In the genomic region with DNA sequence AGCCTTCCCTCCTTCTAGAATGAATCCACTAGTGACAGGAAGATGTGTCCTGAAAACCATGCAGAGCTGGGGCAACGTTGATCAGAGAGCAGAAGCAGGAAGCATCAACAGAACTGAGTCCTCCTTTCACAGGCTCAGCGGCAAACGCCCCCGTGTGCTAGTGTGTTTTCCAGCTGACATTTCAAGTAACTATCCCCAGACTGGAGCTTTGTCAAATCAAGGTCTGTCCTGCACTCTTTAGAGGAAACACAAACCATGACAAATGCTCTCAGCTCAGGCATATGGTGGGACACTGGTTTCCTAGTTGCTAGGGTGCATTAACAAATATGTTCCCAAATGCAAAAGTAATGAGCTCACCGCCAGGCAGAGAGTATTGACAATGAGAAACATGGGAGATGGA, we compare ENCODE assay signal across 15 mouse cellular contexts. TPM values are rescaled to one million over a fixed set of nuclear protein-coding genes. Genes with fewer than 3 reads are reported as not detected.
DNase-seq lines count a peak whose midpoint lies in the region; ATAC-seq and TF ChIP-seq lines count a peak whose summit lies in the region.
"Had no signal": no experiment of that assay in that cellular context is flagged by ENCODE, and none has a peak within 500 bp of the region (broad histone marks: within the 10 kb centered on the region; RNA-seq: fewer than 3 reads in every experiment).

No protein-coding gene starts in this region.

- no peak overlapping the region for H3K4me3 ChIP-seq in hindbrain, postnatal 0 days (ENCODE audit: low read length)
- no peak overlapping the region for H3K4me3 ChIP-seq in hindbrain, embryonic 14.5 days (replicated peaks; ENCODE audit: low read length)
- no peak overlapping the region for H3K4me3 ChIP-seq in layer of hippocampus, adult 2 months
- H3K4me3 ChIP-seq in forebrain, embryonic 16.5 days (replicated peaks; ENCODE audit: low read length), result no peak overlapping the region
- H3K4me3 ChIP-seq: heart, embryonic 12.5 days; limb, embryonic 15.5 days; megakaryocyte, embryonic 14.5 days; stomach, embryonic 15.5 days had no signal

- H3K4me2 ChIP-seq in hindbrain, postnatal 0 days (ENCODE audit: low read depth, low read length), result no peak overlapping the region
- H3K4me2 ChIP-seq in hindbrain, embryonic 14.5 days (replicated peaks), result no peak overlapping the region
- H3K4me2 ChIP-seq in forebrain, embryonic 16.5 days (ENCODE audit: low read length), result no peak overlapping the region
- H3K4me2 ChIP-seq: heart, embryonic 12.5 days; limb, embryonic 15.5 days; stomach, embryonic 15.5 days had no signal

- DNase-seq in hindbrain, postnatal 0 days (ENCODE audit: low spot score), result peak; percentile 21
- DNase-seq in hindbrain, embryonic 14.5 days (ENCODE audit: low spot score), result no peak
- DNase-seq in right cerebral cortex, adult 2 months (ENCODE audit: low spot score in 2 of 2), result peak; percentile 10 to 21
- DNase-seq in right cerebral cortex, postnatal 4 days, result no peak
- DNase-seq in layer of hippocampus, adult 2 months (ENCODE audit: low spot score in 2 of 2), result peak; percentile 42 to 84
- no peak for DNase-seq in neural tube, embryonic 10.5 days (ENCODE audit: extremely low spot score, low spot score)
- DNase-seq: cerebellum, adult 18-20 months; kidney, adult 18-20 months; kidney, postnatal 36 days; lung, postnatal 14 days had no signal

- no peaks in the 10 kb centered on the region for H3K36me3 ChIP-seq in hindbrain, postnatal 0 days (ENCODE audit: insufficient read depth, low read length)
- H3K36me3 ChIP-seq in hindbrain, embryonic 14.5 days (replicated peaks; ENCODE audit: control insufficient read depth, insufficient read depth), result no peaks in the 10 kb centered on the region
- H3K36me3 ChIP-seq in forebrain, embryonic 16.5 days (ENCODE audit: control insufficient read depth, insufficient read depth), result no peaks in the 10 kb centered on the region
- H3K36me3 ChIP-seq: heart, embryonic 12.5 days; limb, embryonic 15.5 days; stomach, embryonic 15.5 days had no signal

- TF ChIP-seq CTCF in hindbrain, postnatal 0 days (IDR thresholded peaks at IDR 0.05; ENCODE audit: low read depth), result no peak
- no peak for TF ChIP-seq CTCF in layer of hippocampus, adult 2 months (conservative IDR thresholded peaks at IDR 0.05)

- no peaks in the 10 kb centered on the region for H3K4me1 ChIP-seq in hindbrain, postnatal 0 days (ENCODE audit: insufficient read depth, low read length)
- no peaks in the 10 kb centered on the region for H3K4me1 ChIP-seq in hindbrain, embryonic 14.5 days (replicated peaks; ENCODE audit: control insufficient read depth, insufficient read depth, low read length)
- 0 out of 2 replicates have a peak, but pooled peaks cover 5% of the 10 kb centered on the region for H3K4me1 ChIP-seq in forebrain, embryonic 16.5 days (replicated peaks; ENCODE audit: control insufficient read depth, insufficient read depth, low read length)
- H3K4me1 ChIP-seq: limb, embryonic 15.5 days; stomach, embryonic 15.5 days had no signal

- no peaks in the 10 kb centered on the region for H3K9me3 ChIP-seq in hindbrain, postnatal 0 days (ENCODE audit: low read length)
- H3K9me3 ChIP-seq in hindbrain, embryonic 14.5 days (ENCODE audit: control insufficient read depth, low read length), result no peaks in the 10 kb centered on the region
- no peaks in the 10 kb centered on the region for H3K9me3 ChIP-seq in forebrain, embryonic 16.5 days (ENCODE audit: control insufficient read depth, low read length)
- H3K9me3 ChIP-seq: heart, embryonic 12.5 days; limb, embryonic 15.5 days; megakaryocyte, embryonic 14.5 days; stomach, embryonic 15.5 days had no signal

- H3K27ac ChIP-seq in hindbrain, postnatal 0 days, result no peak overlapping the region
- no peak overlapping the region for H3K27ac ChIP-seq in hindbrain, embryonic 14.5 days
- peak overlapping the region; percentile 23; the same call in 1 of the 2 replicates for H3K27ac ChIP-seq in layer of hippocampus, adult 2 months
- H3K27ac ChIP-seq in forebrain, embryonic 16.5 days (ENCODE audit: low read length), result no peak overlapping the region
- H3K27ac ChIP-seq: limb, embryonic 15.5 days; stomach, embryonic 15.5 days had no signal

- H3K9ac ChIP-seq in hindbrain, postnatal 0 days (replicated peaks; ENCODE audit: low read length), result no peak overlapping the region
- no peak overlapping the region for H3K9ac ChIP-seq in hindbrain, embryonic 14.5 days
- H3K9ac ChIP-seq in forebrain, embryonic 16.5 days (replicated peaks; ENCODE audit: low read depth, low read length), result no peak overlapping the region
- H3K9ac ChIP-seq: heart, embryonic 12.5 days; limb, embryonic 15.5 days; stomach, embryonic 15.5 days had no signal

- no peak for ATAC-seq in hindbrain, postnatal 0 days
- no peak for ATAC-seq in hindbrain, embryonic 14.5 days (ENCODE audit: low FRiP score)
- ATAC-seq in forebrain, embryonic 16.5 days, result no peak

- H3K27me3 ChIP-seq in hindbrain, postnatal 0 days (ENCODE audit: insufficient read depth, low read length), result no peaks in the 10 kb centered on the region
- H3K27me3 ChIP-seq in hindbrain, embryonic 14.5 days (ENCODE audit: control insufficient read depth, insufficient read depth, low read length), result no peaks in the 10 kb centered on the region
- no peaks in the 10 kb centered on the region for H3K27me3 ChIP-seq in forebrain, embryonic 16.5 days (replicated peaks; ENCODE audit: control insufficient read depth, insufficient read depth, low read length)
- H3K27me3 ChIP-seq: heart, embryonic 12.5 days; limb, embryonic 15.5 days; stomach, embryonic 15.5 days had no signal

- WGBS in hindbrain, postnatal 0 days, result 18% methylated on average over 5 of the region's 5 CpGs
- WGBS in hindbrain, embryonic 14.5 days, result 24% methylated on average over 5 of the region's 5 CpGs
- 46% methylated on average over 5 of the region's 5 CpGs for WGBS in forebrain, embryonic 16.5 days

RNA-seq across cellular contexts. Expression of a gene that starts 10.6 kb away (rescaled TPM):
- 5.6 and 13.5 TPM in 2 replicates for total RNA-seq in hindbrain, postnatal 0 days (2014; rRNA removed)
- 22.2 and 22.9 TPM in 2 replicates for polyA plus RNA-seq in hindbrain, postnatal 0 days (2015; fragmentation: Nextera tagmentation; extraction: Ambion mirVana)
- polyA plus RNA-seq in hindbrain, embryonic 14.5 days (2014; fragmentation: Nextera tagmentation; extraction: Ambion mirVana), result 20.4 and 25.6 TPM in 2 replicates
- 1 to 10 TPM; 6.9 to 8.1 TPM for total RNA-seq in layer of hippocampus, adult 2 months (2021)
- 17.5 and 18.0 TPM in 2 replicates for polyA plus RNA-seq in forebrain, embryonic 16.5 days (2015; fragmentation: Nextera tagmentation; extraction: Ambion mirVana)

RNA-seq across cellular contexts. Expression of a gene that starts 51.2 kb away (rescaled TPM):
- 200 and 229 TPM in 2 replicates for total RNA-seq in hindbrain, postnatal 0 days (2014; rRNA removed)
- polyA plus RNA-seq in hindbrain, postnatal 0 days (2015; fragmentation: Nextera tagmentation; extraction: Ambion mirVana), result 97.2 and 101 TPM in 2 replicates
- 88.3 and 97.8 TPM in 2 replicates for polyA plus RNA-seq in hindbrain, embryonic 14.5 days (2014; fragmentation: Nextera tagmentation; extraction: Ambion mirVana)
- total RNA-seq in layer of hippocampus, adult 2 months (2021), result 100 to 1,000 TPM; 364 to 381 TPM
- 104 and 107 TPM in 2 replicates for polyA plus RNA-seq in forebrain, embryonic 16.5 days (2015; fragmentation: Nextera tagmentation; extraction: Ambion mirVana)

Comparison
In these comparisons a context has a peak if more than half of its experiments do, and no peak if none do; other contexts are left out.
1. DNase-seq: peak in hindbrain, postnatal 0 days (single experiment), right cerebral cortex, adult 2 months (2 of 2) and layer of hippocampus, adult 2 months (2 of 2); none in hindbrain, embryonic 14.5 days (single experiment), right cerebral cortex, postnatal 4 days (single experiment) and neural tube, embryonic 10.5 days (single experiment).